Mouse (Mus musculus) adipocyte (in vitro differentiated cells): ENCODE data around the gene Sftpa1.

ENCODE experiments used
- DNase-seq: peaks from one replicate; pipeline ENCODE4 v3.0.0-alpha.2; 2016; ENCODE audit warnings: low spot score

The Sftpa1 gene

GRCm38 (mm10) chr14:41160743-41161142, 29.2 kb downstream of the Sftpa1 start:
- peak; percentile 31 for DNase-seq

- peak; percentile 9 for DNase-seq
Measured at GRCm38 (mm10) chr14:41162663-41163062, 31.1 kb downstream of the Sftpa1 start.

- no peak for DNase-seq
Measured at GRCm38 (mm10) chr14:41167278-41167677, 35.7 kb downstream of the Sftpa1 start.

- DNase-seq = no peak
Measured at GRCm38 (mm10) chr14:41168567-41168966, 37.0 kb downstream of the Sftpa1 start.

GRCm38 (mm10) chr14:41170514-41170913, 38.9 kb downstream of the Sftpa1 start:
- no peak for DNase-seq

- no peak for DNase-seq
Measured at GRCm38 (mm10) chr14:41174802-41175201, 43.2 kb downstream of the Sftpa1 start.

- DNase-seq = no peak
Measured at GRCm38 (mm10) chr14:41185059-41185821, 53.7 kb downstream of the Sftpa1 start, which contains the start of gene Sftpd. TSS of gene Sftpd (minus strand) at chr14:41185149.
